Mouse (Mus musculus): ENCODE results near the gene Igf2. TPM values are rescaled to one million over a fixed set of nuclear protein-coding genes. Genes with fewer than 3 reads are reported as not detected.
A peak's percentile ranks its signal among the peaks of the same experiment; 100 is the strongest.

Igf2 gene
- polyA plus RNA-seq, 1 experiment from 2014 or later, result 914 TPM

GRCm38 (mm10) chr7:142669751-142670625 is 3.4 kb upstream of the Igf2 start, which contains the start of gene Gm49394:
Gm49394 (minus strand) TSS chr7:142669942.
- ATAC-seq (replicated peaks; ENCODE audit: extremely low read depth, insufficient read depth, low FRiP score), result no peak
- H3K4me1 ChIP-seq (ENCODE audit: control insufficient read depth, insufficient read depth, low read length), result no peaks in the 10 kb centered on the region
- no peak within 1 kb of the TSS for H3K27ac ChIP-seq (ENCODE audit: low read length)
- no peak within 1 kb of the TSS for H3K9ac ChIP-seq (ENCODE audit: low read length)
- no peak within 1 kb of the TSS for H3K4me3 ChIP-seq (ENCODE audit: low read length)
- H3K27me3 ChIP-seq (ENCODE audit: control insufficient read depth, insufficient read depth, low read length), result peaks cover 16% of the 10 kb centered on the region
- no peak within 1 kb of the TSS for H3K4me2 ChIP-seq (ENCODE audit: low read depth, low read length)
- 82% methylated on average over 23 of the region's 23 CpGs for WGBS
- H3K9me3 ChIP-seq (replicated peaks; ENCODE audit: control insufficient read depth, low read length), result peaks cover 33% of the 10 kb centered on the region
- H3K36me3 ChIP-seq (ENCODE audit: control insufficient read depth, insufficient read depth), result peaks cover 21% of the 10 kb centered on the region

- H3K27ac ChIP-seq (ENCODE audit: low read length), result no peak overlapping the region
- H3K9me3 ChIP-seq (replicated peaks; ENCODE audit: control insufficient read depth, low read length), result peaks cover 33% of the 10 kb centered on the region
- no peak overlapping the region for H3K9ac ChIP-seq (ENCODE audit: low read length)
- peaks cover 21% of the 10 kb centered on the region for H3K36me3 ChIP-seq (ENCODE audit: control insufficient read depth, insufficient read depth)
- H3K4me3 ChIP-seq (ENCODE audit: low read length), result no peak overlapping the region
- ATAC-seq (replicated peaks; ENCODE audit: extremely low read depth, insufficient read depth, low FRiP score), result no peak
- no peaks in the 10 kb centered on the region for H3K4me1 ChIP-seq (ENCODE audit: control insufficient read depth, insufficient read depth, low read length)
- peaks cover 23% of the 10 kb centered on the region for H3K27me3 ChIP-seq (ENCODE audit: control insufficient read depth, insufficient read depth, low read length)
- H3K4me2 ChIP-seq (ENCODE audit: low read depth, low read length), result no peak overlapping the region
- WGBS, result 89% methylated on average over 1 of the region's 1 CpGs
Observed at GRCm38 (mm10) chr7:142668328-142668727, 1.7 kb upstream of the Igf2 start.

- H3K27me3 ChIP-seq (ENCODE audit: control insufficient read depth, insufficient read depth, low read length), result peaks cover 31% of the 10 kb centered on the region
- peaks cover 21% of the 10 kb centered on the region for H3K36me3 ChIP-seq (ENCODE audit: control insufficient read depth, insufficient read depth)
- 94% methylated on average over 18 of the region's 18 CpGs for WGBS
- H3K9ac ChIP-seq (ENCODE audit: low read length), result no peak overlapping the region
- ATAC-seq (replicated peaks; ENCODE audit: extremely low read depth, insufficient read depth, low FRiP score), result no peak
- H3K4me3 ChIP-seq (ENCODE audit: low read length), result no peak overlapping the region
- H3K9me3 ChIP-seq (replicated peaks; ENCODE audit: control insufficient read depth, low read length), result peaks cover 33% of the 10 kb centered on the region
- H3K27ac ChIP-seq (ENCODE audit: low read length), result peak overlapping the region; percentile 42; the same call in 1 of the 2 replicates
- no peak overlapping the region for H3K4me2 ChIP-seq (ENCODE audit: low read depth, low read length)
- H3K4me1 ChIP-seq (ENCODE audit: control insufficient read depth, insufficient read depth, low read length), result no peaks in the 10 kb centered on the region; the same call in 1 of the 2 replicates
Observed at GRCm38 (mm10) chr7:142667521-142667920, 905 bp upstream of the Igf2 start.

DNA sequence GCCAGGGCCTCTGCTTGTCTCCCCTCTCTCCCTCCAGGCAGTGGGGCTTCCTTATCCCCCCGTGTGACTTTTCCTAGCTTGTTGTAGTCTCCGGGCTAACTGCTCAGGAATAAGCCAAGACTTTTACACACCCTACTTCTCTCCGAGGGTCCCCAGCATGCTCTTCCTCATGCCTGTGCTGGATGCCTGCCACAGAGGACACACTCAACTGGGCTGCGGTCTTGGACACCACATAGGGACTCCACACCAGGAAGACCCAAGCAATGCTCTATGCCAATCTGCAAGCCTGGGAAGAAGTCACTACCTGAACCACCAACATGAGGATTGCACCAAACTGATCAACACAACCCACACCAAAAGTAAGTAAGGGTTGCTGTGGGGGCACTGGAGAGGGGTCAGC is 507 bp downstream of the Igf2 start:
- Histone ChIP-seq H3K4me3 (ENCODE audit: low read length) (peak overlapping the region; percentile 9; the same call in 1 of the 2 replicates), H3K4me2 (ENCODE audit: low read depth, low read length) (no peak overlapping the region), H3K36me3 (ENCODE audit: control insufficient read depth, insufficient read depth) (peaks cover 20% of the 10 kb centered on the region), H3K9me3 (replicated peaks; ENCODE audit: control insufficient read depth, low read length) (peaks cover 24% of the 10 kb centered on the region), H3K27ac (ENCODE audit: low read length) (no peak overlapping the region; the same call in 1 of the 2 replicates), H3K9ac (ENCODE audit: low read length) (no peak overlapping the region), H3K4me1 (ENCODE audit: control insufficient read depth, insufficient read depth, low read length) (no peaks in the 10 kb centered on the region; the same call in 1 of the 2 replicates), H3K27me3 (ENCODE audit: control insufficient read depth, insufficient read depth, low read length) (peaks cover 35% of the 10 kb centered on the region)
- ATAC-seq (replicated peaks; ENCODE audit: extremely low read depth, insufficient read depth, low FRiP score), result no peak
- 66% methylated on average over 4 of the region's 4 CpGs for WGBS

- H3K9ac ChIP-seq (ENCODE audit: low read length), result 0 out of 2 replicates have a peak overlapping the region, but pooled peaks have one; percentile 17
- ATAC-seq (replicated peaks; ENCODE audit: extremely low read depth, insufficient read depth, low FRiP score), result no peak
- peaks cover 17% of the 10 kb centered on the region for H3K9me3 ChIP-seq (replicated peaks; ENCODE audit: control insufficient read depth, low read length)
- H3K4me2 ChIP-seq (ENCODE audit: low read depth, low read length), result peak overlapping the region; percentile 35; the same call in 1 of the 2 replicates
- 57% methylated on average over 5 of the region's 5 CpGs for WGBS
- peaks cover 15% of the 10 kb centered on the region for H3K36me3 ChIP-seq (ENCODE audit: control insufficient read depth, insufficient read depth)
- peak overlapping the region; percentile 55 for H3K27ac ChIP-seq (ENCODE audit: low read length)
- peaks cover 39% of the 10 kb centered on the region for H3K27me3 ChIP-seq (ENCODE audit: control insufficient read depth, insufficient read depth, low read length)
- no peaks in the 10 kb centered on the region; the same call in 1 of the 2 replicates for H3K4me1 ChIP-seq (ENCODE audit: control insufficient read depth, insufficient read depth, low read length)
- peak overlapping the region; percentile 54 for H3K4me3 ChIP-seq (ENCODE audit: low read length)
Observed at GRCm38 (mm10) chr7:142665364-142665763, 1.3 kb downstream of the Igf2 start.

GRCm38 (mm10) chr7:142664465-142665029 is 2.1 kb downstream of the Igf2 start:
- Histone ChIP-seq H3K36me3 (ENCODE audit: control insufficient read depth, insufficient read depth) (peaks cover 12% of the 10 kb centered on the region), H3K9ac (ENCODE audit: low read length) (peak overlapping the region; percentile 77), H3K4me3 (ENCODE audit: low read length) (peak overlapping the region; percentile 54), H3K9me3 (replicated peaks; ENCODE audit: control insufficient read depth, low read length) (peaks cover 9% of the 10 kb centered on the region), H3K4me2 (ENCODE audit: low read depth, low read length) (peak overlapping the region; percentile 52), H3K27ac (ENCODE audit: low read length) (no peak overlapping the region), H3K27me3 (ENCODE audit: control insufficient read depth, insufficient read depth, low read length) (peaks cover 44% of the 10 kb centered on the region), H3K4me1 (ENCODE audit: control insufficient read depth, insufficient read depth, low read length) (no peaks in the 10 kb centered on the region; the same call in 1 of the 2 replicates)
- ATAC-seq (replicated peaks; ENCODE audit: extremely low read depth, insufficient read depth, low FRiP score), result no peak
- WGBS, result 12% methylated on average over 9 of the region's 9 CpGs

DNA sequence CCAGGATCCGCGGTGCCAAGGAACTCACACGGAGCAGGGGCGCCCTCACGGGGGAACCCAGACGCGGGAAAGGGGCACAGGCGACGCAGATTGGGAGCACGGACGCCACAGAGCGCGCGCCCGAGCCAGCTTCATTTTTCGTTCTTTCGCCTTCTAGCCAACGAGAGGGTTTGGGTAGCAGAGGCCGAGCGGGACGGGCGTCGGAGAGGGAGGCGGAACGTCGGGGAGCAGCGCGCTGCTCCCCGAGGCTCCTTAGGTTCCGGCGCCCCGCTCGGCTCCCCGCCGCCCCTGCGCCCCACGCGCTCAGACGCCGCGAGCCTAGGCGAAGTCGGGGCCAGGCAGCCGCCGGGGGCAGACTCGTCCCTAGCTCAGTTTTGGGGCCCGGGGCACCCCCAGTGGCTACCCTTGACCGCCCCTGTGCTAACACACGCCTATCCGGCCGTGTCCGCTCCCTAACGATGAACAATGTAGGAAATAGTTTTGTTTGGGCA is 2.6 kb downstream of the Igf2 start:
- under 1% methylated on average over 53 of the region's 53 CpGs for WGBS
- peak overlapping the region; percentile 54 for H3K4me3 ChIP-seq (ENCODE audit: low read length)
- peaks cover 44% of the 10 kb centered on the region for H3K27me3 ChIP-seq (ENCODE audit: control insufficient read depth, insufficient read depth, low read length)
- H3K9ac ChIP-seq (ENCODE audit: low read length), result peak overlapping the region; percentile 77
- peaks cover 3% of the 10 kb centered on the region for H3K9me3 ChIP-seq (replicated peaks; ENCODE audit: control insufficient read depth, low read length)
- ATAC-seq (replicated peaks; ENCODE audit: extremely low read depth, insufficient read depth, low FRiP score), result no peak
- H3K27ac ChIP-seq (ENCODE audit: low read length), result peak overlapping the region; percentile 66
- peak overlapping the region; percentile 52 for H3K4me2 ChIP-seq (ENCODE audit: low read depth, low read length)
- H3K36me3 ChIP-seq (ENCODE audit: control insufficient read depth, insufficient read depth), result peaks cover 8% of the 10 kb centered on the region
- H3K4me1 ChIP-seq (ENCODE audit: control insufficient read depth, insufficient read depth, low read length), result no peaks in the 10 kb centered on the region; the same call in 1 of the 2 replicates

DNA sequence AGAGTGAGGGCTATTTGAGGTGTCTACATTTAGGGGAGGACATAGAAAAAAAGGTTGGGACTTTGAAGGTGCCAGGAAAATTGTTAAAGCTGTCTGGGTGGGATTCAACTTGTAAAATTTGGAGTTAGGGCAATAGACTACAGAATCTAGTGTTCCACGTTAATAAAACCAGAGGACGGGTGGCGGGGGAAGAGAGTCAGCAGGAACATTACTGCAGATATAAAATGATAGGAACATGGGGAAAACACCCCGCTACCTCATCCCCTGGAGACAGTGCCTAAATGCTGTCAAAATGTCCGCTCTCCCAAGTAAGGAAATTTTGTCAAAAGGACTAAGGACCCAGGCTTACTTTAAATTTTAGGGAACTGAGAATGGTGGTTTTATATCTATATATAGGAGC is 3.5 kb downstream of the Igf2 start:
- H3K27me3 ChIP-seq (ENCODE audit: control insufficient read depth, insufficient read depth, low read length), result peaks cover 45% of the 10 kb centered on the region
- H3K36me3 ChIP-seq (ENCODE audit: control insufficient read depth, insufficient read depth), result peaks cover 4% of the 10 kb centered on the region; the same call in 1 of the 2 replicates
- WGBS, result 31% methylated on average over 5 of the region's 5 CpGs
- no peaks in the 10 kb centered on the region for H3K9me3 ChIP-seq (replicated peaks; ENCODE audit: control insufficient read depth, low read length)
- H3K4me1 ChIP-seq (ENCODE audit: control insufficient read depth, insufficient read depth, low read length), result no peaks in the 10 kb centered on the region; the same call in none of the 2 replicates
- ATAC-seq (replicated peaks; ENCODE audit: extremely low read depth, insufficient read depth, low FRiP score), result no peak
- peak overlapping the region; percentile 52 for H3K4me2 ChIP-seq (ENCODE audit: low read depth, low read length)
- peak overlapping the region; percentile 66 for H3K27ac ChIP-seq (ENCODE audit: low read length)
- peak overlapping the region; percentile 77 for H3K9ac ChIP-seq (ENCODE audit: low read length)
- H3K4me3 ChIP-seq (ENCODE audit: low read length), result peak overlapping the region; percentile 54
